Mouse (Mus musculus): ENCODE results near the gene Adck1. TPM values are rescaled to one million over a fixed set of nuclear protein-coding genes. Genes with fewer than 3 reads are reported as not detected.

Adck1 gene
- polyA plus RNA-seq, 1 experiment from 2014 or later = 11.3 TPM

GRCm38 (mm10) chr12:88490881-88491280, 130.5 kb downstream of the Adck1 start:
- Histone ChIP-seq H3K9me3 (replicated peaks) (no peaks in the 10 kb centered on the region), H3K9ac (no peak overlapping the region), H3K4me3 (no peak overlapping the region), H3K27me3 (replicated peaks) (no peaks in the 10 kb centered on the region), H3K4me1 (no peaks in the 10 kb centered on the region), H3K36me3 (no peaks in the 10 kb centered on the region), H3K27ac (no peak overlapping the region), H3K4me2 (no peak overlapping the region)
- WGBS (ENCODE audit: insufficient replicate concordance) = 52% methylated on average over 2 of the region's 2 CpGs
- ATAC-seq = no peak

Other genes with a start within 250 kb of the Adck1 start
- not detected in 2 replicates for gene Gm10436, start 178.4 kb upstream of the Adck1 start, polyA plus RNA-seq (2016; fragmentation: Nextera tagmentation; extraction: Ambion mirVana)
- not detected in 2 replicates for gene Gm8332, start 110.5 kb upstream of the Adck1 start, polyA plus RNA-seq (2016; fragmentation: Nextera tagmentation; extraction: Ambion mirVana)
- gene Gm5662, start 86.1 kb upstream of the Adck1 start, polyA plus RNA-seq (2016; fragmentation: Nextera tagmentation; extraction: Ambion mirVana) = not detected in 2 replicates
- gene Gm5039, start 36.5 kb upstream of the Adck1 start, polyA plus RNA-seq (2016; fragmentation: Nextera tagmentation; extraction: Ambion mirVana) = not detected in 2 replicates

Data from liver, embryonic 12.5 days (tissue).